Mouse (Mus musculus) heart, embryonic 16.5 days (tissue): ENCODE results near the gene Sema4d. TPM values are rescaled to one million over a fixed set of nuclear protein-coding genes. Genes with fewer than 3 reads are reported as not detected.

Experiments used
- ATAC-seq: fragments of 200-750 bp; cut with Nextera tagmentation; replicated peaks from 2 replicates; pipeline ENCODE4 v1.8.0; 2017; ENCODE audit warnings: moderate number of reproducible peaks; ENCODE audit not compliant: insufficient read depth, low FRiP score; ENCODE audit errors: extremely low read depth
- H3K27ac ChIP-seq: fragments of 300-500 bp; sonication (generic); 2 replicates; pipeline ENCODE4 v1.5.1; 2014; ENCODE audit warnings: mild to moderate bottlenecking, low read length, control low read depth, moderate library complexity
- H3K27me3 ChIP-seq: fragments of 300-500 bp; sonication (generic); 2 replicates; pipeline ENCODE4 v1.6.1; 2014; ENCODE audit warnings: low read length, mixed read lengths; ENCODE audit not compliant: control insufficient read depth, insufficient read depth
- H3K36me3 ChIP-seq: fragments of 300-500 bp; sonication (generic); 2 replicates; pipeline ENCODE4 v1.6.1; 2014; ENCODE audit not compliant: control insufficient read depth, insufficient read depth
- H3K4me1 ChIP-seq: fragments of 300-500 bp; sonication (generic); 2 replicates; pipeline ENCODE4 v1.6.1; 2014; ENCODE audit warnings: low read length, mixed read lengths; ENCODE audit not compliant: control insufficient read depth, insufficient read depth
- H3K4me2 ChIP-seq: fragments of 300-500 bp; sonication (generic); 2 replicates; pipeline ENCODE4 v1.6.1; 2014; ENCODE audit warnings: low read depth, mild to moderate bottlenecking, control low read depth, low read length
- H3K4me3 ChIP-seq: fragments of 300-500 bp; sonication (generic); 2 replicates; pipeline ENCODE4 v1.5.1; 2014; ENCODE audit warnings: mild to moderate bottlenecking, control low read depth, low read length
- H3K9ac ChIP-seq: fragments of 300-500 bp; sonication (generic); 2 replicates; pipeline ENCODE4 v1.6.1; 2014; ENCODE audit warnings: low read length, control low read depth
- H3K9me3 ChIP-seq: fragments of 300-500 bp; sonication (generic); replicated peaks from 2 replicates; pipeline ENCODE4 v1.6.1; 2016; ENCODE audit warnings: low read length; ENCODE audit not compliant: control insufficient read depth
- WGBS: fragments of 180-500 bp; shearing (Covaris S2); extraction: QIAGEN DNeasy Blood & Tissue Kit; methylation state at CpG from one replicate; pipeline ENCODE4 v1.1.7; 2014; 5-methylcytosine and 5-hydroxymethylcytosine counted together
- microRNA-seq: library from miRNA; unstranded; fragments of <30 nt; microRNA quantifications from one replicate; pipeline ENCODE4, GENCODE M21; 2017
- polyA plus RNA-seq: library from polyadenylated mRNA; unstranded; fragments of >200 nt; fragmentation: Nextera tagmentation; extraction: Ambion mirVana; gene quantifications from 2 replicates; pipeline ENCODE4 v1.2.1, GENCODE M21; 2015

Gene Sema4d
- polyA plus RNA-seq, 1 experiment from 2014 or later: 22.5 TPM

DNA sequence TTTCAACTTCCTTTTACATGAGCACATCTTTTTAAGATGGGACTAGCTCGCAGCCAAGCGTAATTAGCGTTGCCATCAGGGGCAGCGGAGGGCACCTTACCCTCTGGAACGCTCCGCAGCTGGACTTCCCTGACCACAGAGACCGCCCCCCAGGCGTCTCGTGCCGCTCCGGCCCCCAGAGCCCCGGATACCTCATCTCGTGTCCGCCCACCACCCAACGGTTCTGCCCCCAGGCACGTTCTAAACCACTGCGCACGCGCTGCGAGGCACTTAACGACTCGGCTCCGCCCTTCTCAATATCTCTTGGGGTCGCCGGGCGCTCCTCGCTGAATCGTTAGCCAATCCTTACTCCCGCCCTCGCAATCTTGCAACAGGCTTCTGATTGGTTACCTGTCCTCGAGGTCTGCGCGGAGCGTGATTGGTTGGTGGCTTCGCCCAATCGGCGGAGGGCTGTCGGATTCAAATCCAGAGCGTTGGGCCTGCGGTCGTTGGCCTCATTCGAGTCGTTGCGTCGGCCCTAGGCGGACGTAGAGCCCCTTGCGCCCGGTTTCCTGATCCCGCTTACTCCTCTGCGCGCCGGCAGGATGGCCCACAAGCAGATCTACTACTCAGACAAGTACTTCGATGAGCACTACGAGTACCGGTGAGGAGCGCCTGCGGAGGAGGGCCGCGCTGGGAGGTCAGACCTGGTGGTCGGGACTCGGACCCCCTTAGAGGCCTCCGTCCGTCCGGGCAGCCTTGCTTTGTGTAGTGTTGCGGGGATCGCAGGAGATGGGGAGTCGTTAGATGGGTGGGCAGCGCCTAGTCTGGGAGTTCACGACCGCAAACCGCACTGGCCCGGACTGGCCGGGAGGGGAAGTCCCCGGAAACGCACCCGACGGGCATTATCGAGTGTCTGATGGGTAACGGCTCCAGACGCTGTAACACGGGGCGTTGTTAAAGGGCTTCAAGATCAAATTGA is 148.4 kb downstream of the Sema4d start, which contains the start of gene Cks2:
TSS of gene Cks2 (plus strand) at position 404 of the 961 bp plus-strand sequence.
- Histone ChIP-seq H3K36me3 (peaks cover 3% of the 10 kb centered on the region; the same call in 1 of the 2 replicates), H3K9me3 (no peaks in the 10 kb centered on the region), H3K4me3 (peak within 1 kb of the TSS; percentile 81), H3K27ac (peak within 1 kb of the TSS; percentile 86), H3K4me1 (peaks cover 19% of the 10 kb centered on the region), H3K4me2 (peak within 1 kb of the TSS; percentile 73), H3K9ac (peak within 1 kb of the TSS; percentile 84), H3K27me3 (no peaks in the 10 kb centered on the region)
- peak; percentile 96 for ATAC-seq
- under 1% methylated on average over 83 of the region's 83 CpGs for WGBS

DNA sequence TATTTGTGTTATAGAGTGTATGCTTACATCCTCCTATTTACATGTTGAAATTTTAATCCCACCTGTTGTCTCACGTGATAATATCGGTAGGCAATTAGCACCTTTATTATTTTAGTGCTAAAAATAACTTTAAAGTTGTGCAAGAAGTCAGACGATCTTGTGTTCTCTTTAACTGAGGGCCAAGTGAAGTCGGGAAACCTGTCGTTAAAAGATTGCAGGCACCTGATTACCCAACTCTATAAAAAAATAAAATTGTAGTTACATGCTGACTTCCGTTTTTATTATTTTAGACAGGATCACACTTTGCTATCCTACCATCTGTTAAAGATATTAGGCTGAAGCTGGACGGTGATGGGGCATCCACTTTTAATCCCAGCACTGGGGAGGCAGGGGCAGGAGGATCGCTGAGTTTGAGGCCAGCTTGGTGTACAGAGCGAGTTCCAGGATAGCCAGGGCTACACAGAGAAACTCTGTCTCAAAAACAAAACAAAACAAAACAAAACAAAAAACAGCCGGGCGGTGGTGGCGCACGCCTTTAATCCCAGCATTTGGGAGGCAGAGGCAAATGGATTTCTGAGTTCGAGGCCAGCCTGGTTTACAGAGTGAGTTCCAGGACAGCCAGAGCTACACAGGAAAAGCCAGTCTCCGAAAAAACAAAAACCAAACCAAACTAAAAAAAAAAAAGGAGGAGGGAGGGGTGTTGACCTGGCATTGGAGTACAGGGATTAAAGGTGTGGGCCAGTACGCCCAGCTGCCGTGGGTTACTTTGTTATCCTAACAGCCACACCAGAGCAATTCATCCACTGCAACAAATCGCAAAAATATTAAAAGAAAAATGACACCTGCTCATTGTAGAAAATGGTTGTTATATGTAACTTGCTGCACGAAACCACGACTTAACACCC is 149.4 kb downstream of the Sema4d start:
- H3K27me3 ChIP-seq: no peaks in the 10 kb centered on the region
- no peak for ATAC-seq
- 42% methylated on average over 20 of the region's 20 CpGs for WGBS
- H3K4me2 ChIP-seq: peak overlapping the region; percentile 60
- peak overlapping the region; percentile 86 for H3K27ac ChIP-seq
- peaks cover 19% of the 10 kb centered on the region for H3K4me1 ChIP-seq
- H3K9me3 ChIP-seq: no peaks in the 10 kb centered on the region
- peak overlapping the region; percentile 81 for H3K4me3 ChIP-seq
- peak overlapping the region; percentile 75 for H3K9ac ChIP-seq
- H3K36me3 ChIP-seq: no peaks in the 10 kb centered on the region

DNA sequence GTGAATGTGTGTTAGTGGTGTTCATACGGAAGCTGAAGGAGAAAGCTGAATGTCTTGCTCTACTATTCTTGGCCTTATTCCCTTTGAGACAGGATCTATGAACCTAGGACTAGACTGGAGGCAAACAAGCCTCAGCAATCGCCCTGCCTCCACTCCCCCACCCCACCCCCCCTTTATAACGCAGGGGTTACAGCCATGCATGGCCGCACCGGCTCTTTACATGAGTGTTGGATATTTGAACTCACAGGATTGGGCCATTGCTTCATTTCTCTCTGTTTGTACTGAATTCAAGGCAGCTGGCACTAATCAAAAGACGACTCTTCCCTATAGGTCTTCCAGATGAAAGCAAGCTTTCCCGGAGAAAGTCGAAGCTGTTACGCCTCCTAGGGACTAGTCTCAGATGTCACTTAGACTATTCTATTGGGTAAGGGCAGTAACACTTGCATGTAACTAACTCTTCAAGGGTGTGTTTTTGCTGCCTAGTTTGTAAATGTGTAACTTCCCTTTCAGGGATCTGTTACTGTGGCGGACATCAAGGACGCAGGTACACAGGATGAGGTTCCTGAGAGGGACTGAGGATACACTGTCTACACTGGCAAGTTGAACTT is 151.3 kb downstream of the Sema4d start:
- peaks cover 8% of the 10 kb centered on the region for H3K4me1 ChIP-seq
- H3K27me3 ChIP-seq: no peaks in the 10 kb centered on the region
- H3K36me3 ChIP-seq: no peaks in the 10 kb centered on the region
- H3K27ac ChIP-seq: no peak overlapping the region
- H3K4me2 ChIP-seq: no peak overlapping the region
- H3K9ac ChIP-seq: no peak overlapping the region
- WGBS: 43% methylated on average over 11 of the region's 11 CpGs
- no peak overlapping the region for H3K4me3 ChIP-seq
- no peaks in the 10 kb centered on the region for H3K9me3 ChIP-seq
- no peak for ATAC-seq

DNA sequence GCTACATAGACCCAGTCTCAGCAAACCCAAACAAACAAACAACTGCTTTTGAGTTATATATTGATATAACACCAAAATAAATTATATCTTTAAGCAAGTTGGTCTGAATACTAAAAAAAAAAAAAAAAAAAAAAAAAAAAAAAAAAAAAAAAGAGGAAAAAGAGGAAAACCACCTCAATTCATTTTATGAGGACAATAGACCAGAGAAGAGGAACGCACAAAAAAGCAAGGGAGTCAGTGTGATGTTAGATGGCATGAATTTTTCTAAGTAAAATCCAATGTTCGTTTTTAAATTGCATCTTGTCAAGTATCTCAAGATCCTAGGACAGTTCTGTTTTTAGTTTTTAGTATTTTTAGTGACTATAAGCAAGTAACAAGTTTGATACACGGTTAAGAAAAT is 152.1 kb downstream of the Sema4d start:
- H3K9ac ChIP-seq: no peak overlapping the region
- H3K27ac ChIP-seq: no peak overlapping the region
- no peak for ATAC-seq
- no peak overlapping the region for H3K4me3 ChIP-seq
- no peaks in the 10 kb centered on the region for H3K9me3 ChIP-seq
- H3K4me2 ChIP-seq: no peak overlapping the region
- no peaks in the 10 kb centered on the region for H3K4me1 ChIP-seq
- no peaks in the 10 kb centered on the region for H3K36me3 ChIP-seq
- no peaks in the 10 kb centered on the region for H3K27me3 ChIP-seq
- WGBS: 87% methylated on average over 3 of the region's 3 CpGs

DNA sequence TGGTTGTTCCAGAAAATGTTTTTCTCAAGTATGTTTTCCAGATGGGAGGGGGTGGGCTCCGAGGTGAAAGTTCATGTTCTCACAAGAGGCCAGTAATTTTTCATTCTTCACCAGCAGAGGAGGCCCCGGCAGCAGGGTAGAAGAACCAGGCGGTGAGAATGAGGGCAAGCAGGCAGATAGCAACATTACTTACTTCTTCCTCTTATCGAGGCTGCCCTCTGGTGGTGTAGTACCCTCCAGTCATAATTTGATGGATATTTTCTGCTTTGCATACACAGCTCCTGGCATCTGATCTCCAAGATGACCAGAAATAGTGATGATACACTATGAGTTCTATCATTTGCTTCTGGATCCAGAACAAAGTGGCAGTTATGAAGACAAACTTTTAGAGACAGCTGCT is 154.6 kb downstream of the Sema4d start:
- Histone ChIP-seq H3K27ac (no peak overlapping the region), H3K9me3 (no peaks in the 10 kb centered on the region), H3K36me3 (no peaks in the 10 kb centered on the region), H3K4me2 (no peak overlapping the region), H3K27me3 (no peaks in the 10 kb centered on the region), H3K4me3 (no peak overlapping the region), H3K9ac (no peak overlapping the region), H3K4me1 (no peaks in the 10 kb centered on the region)
- 95% methylated on average over 4 of the region's 4 CpGs for WGBS
- no peak for ATAC-seq

Small RNA genes within 50 kb of the gene (microRNA-seq; reads per million reads assigned to microRNA genes)
- gene Gm23566: not detected

Other genes starting within 250 kb of the Sema4d start
- gene Shc3, start 224.3 kb downstream of the Sema4d start, polyA plus RNA-seq: 0.21 and 0.22 TPM in 2 replicates
- gene Cks2, start 148.5 kb downstream of the Sema4d start, polyA plus RNA-seq: 231 and 263 TPM in 2 replicates
- gene Secisbp2, start 142.1 kb downstream of the Sema4d start, polyA plus RNA-seq: 29.3 and 30.2 TPM in 2 replicates
- 43.1 and 52.1 TPM in 2 replicates for gene Gadd45g, start 52.9 kb upstream of the Sema4d start, polyA plus RNA-seq